Mouse (Mus musculus): ENCODE data around the gene Rhob.
"Not testable (repeated sequence)": the region's sequence is repeated elsewhere in the genome, so short reads cannot be mapped to it uniquely, and the experiment has no call there.

Gene Rhob

DNA sequence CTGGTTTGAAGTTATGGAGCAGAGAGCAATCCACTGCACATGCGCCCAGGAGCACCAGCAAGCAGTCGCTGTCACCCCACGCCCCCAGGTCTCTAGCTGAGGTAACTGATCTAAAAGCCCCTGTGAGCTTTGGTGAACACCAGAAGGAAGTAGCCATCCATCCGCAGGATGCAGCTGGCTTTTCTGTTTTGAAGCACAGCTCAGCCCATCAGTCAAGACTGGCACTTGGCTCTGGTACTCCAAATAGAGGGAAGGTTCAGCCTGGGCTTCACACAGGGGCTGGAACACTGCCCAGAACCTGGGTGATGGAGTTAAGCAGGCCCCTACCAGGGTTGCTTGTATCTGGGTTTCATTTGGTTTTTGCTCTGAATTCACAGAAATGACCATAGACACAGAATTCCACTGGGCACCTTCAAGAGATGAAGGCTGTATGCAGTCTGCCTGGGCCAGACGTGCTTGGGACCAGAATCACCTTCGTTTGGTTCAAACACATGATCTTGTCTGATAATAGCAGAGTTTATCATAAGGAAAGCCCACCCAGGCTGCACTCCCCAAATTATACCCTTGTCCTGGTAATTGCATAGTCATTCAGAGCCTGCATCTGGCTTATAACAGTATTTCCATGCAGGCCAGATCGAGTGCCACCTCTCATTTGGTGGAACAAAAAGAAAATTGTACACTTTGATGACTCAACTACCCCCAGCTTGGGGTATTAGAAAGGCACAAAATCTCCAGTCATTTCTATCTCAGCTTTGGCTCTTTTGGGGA is 27.0 kb downstream of the Rhob start:
- no peak for DNase-seq (ENCODE audit: low spot score in 2 of 2)

DNA sequence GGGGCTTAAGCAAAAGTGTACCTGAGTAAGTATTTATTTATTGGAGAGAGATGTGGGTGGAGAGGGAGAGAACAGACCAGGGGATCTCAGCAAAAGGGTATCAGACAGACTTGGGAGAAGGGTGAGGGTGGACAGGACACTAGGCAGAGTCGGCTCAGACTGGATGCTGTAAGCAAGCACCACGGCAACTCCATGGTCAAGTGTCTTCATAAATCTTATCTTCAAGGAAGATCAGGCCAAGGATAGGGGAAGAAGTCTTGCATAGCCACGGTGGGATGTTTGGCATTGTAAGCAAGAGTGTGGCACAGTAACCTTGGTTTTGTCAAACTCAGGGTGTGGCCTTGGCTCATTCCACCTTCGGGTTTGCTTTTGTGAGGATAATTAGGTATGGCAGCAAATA is 27.8 kb downstream of the Rhob start:
- DNase-seq (ENCODE audit: low spot score in 2 of 2), result no peak

DNA sequence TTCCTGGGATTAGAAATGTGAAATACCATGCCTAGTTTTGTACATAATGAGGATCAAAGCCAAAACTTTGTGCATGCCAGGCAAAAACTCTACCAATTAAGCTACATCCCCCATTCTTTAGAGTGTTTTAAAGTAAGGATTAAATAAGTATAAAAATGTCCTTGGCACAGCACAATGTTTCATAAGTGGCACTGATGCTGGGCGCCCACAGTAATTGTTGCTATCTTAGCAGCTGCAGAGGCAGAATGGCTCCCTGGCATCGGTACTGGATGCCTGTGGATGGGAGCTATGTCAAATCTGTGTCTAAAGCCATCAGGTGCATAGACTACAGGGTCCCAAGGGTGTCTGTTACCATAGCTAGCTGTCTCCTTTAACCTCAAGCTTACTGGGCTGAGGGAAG is 28.8 kb downstream of the Rhob start:
- DNase-seq (ENCODE audit: low spot score in 2 of 2), result no peak

DNA sequence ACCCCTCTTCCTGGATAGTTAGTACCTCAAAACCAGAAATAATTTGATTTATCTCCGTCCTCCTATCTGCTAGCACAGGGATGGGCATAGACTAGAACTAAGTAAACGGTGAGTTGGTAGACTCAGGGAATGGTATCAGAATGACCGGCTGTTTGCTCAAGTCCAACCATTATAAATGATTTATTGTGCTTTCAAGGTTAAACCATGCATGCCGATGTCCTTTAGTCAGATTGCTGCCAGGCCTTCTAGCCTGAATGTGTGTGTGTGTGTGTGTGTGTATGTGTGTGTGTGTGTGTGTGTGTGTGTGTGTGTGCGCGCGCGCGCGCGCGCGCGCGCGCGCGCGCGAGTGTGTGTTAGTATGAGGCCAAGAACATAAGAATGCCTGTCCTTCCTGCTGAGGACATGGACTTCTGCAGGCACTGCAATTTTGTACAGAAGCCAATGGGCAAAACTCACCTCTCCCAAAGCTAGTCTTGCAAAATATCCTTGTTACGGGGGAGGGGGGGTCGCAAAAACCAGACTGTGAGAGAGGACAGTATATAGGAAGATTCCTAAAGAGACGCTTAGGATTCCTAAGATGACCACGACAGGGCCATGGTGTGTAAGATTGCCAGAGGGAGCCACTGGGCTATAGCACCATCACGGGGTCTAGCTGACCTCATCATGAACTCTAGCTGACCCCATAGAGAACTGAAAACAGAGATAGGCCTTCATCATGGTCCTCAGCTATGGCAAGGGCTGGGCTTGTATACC is 29.9 kb downstream of the Rhob start:
- no peak for DNase-seq (ENCODE audit: low spot score in 2 of 2)

DNA sequence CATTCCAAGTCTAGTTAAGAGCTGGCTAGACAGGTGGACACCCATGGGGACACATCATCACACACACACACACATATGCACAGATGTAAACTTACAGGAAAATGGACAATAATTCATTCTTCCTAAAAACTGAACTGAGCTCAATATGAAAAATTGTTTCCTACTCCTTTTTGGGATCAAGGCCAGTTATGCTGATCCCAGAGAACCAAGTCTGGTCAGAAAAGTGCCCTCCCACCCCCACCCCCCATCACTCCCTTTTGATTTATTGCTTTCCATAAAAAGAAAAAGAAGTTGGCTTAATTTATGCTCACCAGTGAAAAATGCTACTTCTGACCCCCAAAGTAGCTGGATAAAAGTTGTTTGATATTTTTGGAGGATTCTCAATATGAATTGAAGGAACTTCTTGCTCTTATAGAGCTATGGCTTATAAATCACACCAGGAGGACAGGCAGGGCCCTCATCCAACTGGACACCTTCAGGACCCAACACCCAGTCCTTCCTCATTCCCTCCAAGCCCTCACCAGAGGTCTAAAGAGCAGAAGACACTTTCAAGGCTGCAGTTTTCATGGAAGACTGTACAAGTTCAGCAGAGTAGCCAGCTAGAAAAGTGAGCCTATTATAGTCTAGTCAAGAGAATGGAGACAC is 31.5 kb downstream of the Rhob start:
- DNase-seq (ENCODE audit: low spot score in 2 of 2), result no peak

DNA sequence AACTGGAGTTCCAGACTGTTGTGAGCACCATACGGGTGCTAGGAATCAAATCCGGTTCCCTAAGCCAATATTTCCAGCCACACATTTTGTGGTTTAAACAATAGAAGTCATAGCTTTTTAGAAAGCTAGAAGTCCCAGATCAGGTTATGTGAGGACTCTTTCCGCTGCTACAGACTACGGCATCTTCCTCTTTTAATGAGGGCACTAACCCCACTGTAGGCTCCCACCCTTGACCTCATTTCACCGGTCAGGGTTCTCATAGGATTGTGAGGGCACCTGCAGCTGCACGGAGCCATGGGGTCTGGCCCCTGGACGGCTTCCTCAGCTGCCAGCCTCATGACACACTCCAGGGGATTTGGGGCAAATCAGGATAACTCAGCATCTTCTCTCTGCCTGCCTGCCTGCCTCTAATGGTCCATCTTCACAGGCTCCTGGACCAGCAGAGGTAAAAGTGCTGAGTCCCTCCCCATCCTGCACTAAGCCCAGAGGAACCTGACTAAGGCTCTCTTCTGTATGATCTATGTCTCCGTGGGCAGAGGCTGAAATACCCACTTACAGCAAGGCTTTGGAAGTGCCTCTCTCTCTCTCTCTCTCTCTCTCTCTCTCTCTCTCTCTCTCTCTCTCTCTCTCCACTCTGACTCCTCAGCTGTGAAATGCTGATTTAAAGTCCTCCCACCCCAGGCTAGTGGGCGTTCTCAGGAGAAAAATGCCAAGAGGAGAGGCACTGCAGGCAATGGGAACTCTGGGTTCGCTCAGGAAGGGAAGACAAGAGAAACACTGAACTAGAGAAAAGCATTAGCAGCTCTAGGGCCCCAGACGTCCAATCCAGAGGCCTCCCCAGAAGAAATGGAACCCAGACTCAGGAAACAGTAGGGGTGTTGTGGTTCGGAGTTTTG is 32.5 kb downstream of the Rhob start:
- DNase-seq (ENCODE audit: low spot score in 2 of 2), result no peak

DNA sequence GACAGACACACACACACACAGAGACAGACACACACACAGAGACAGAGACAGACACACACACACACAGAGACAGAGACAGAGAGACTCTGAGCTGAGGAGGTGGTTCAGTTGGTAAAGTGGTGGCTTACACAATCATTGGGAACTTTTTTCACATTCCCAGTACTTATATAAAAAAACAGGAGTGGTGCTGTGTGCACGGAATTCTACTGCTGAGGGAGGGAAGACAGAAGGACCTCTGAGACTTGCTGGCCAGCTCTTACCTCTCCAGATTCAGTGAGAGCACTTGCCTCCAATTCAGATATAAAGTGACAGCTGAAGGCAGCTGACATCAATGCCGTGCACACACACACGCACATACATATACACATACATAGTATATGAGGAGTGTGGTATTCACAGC is 34.1 kb downstream of the Rhob start:
- no peak for DNase-seq (ENCODE audit: low spot score in 2 of 2)

DNA sequence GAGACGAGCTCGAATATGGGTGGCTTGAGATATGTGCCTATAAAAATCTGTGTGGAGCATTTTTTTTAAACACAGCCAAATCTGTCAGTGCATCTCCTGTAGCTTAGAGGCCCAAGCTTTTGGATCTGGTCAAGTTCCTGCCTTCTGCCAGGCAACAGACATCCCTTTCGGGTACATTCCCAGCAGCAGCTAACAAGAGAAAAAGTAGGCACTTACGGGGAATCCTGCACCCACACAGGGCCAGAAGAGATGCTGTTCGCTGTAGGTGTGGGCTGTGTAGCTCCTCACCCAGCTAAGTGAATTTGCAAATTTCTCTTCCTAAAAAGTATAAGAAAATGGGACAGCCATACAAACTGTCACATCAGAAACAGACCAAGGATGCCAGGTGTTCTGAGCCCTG is 34.8 kb downstream of the Rhob start:
- DNase-seq (ENCODE audit: low spot score in 2 of 2), result no peak

DNA sequence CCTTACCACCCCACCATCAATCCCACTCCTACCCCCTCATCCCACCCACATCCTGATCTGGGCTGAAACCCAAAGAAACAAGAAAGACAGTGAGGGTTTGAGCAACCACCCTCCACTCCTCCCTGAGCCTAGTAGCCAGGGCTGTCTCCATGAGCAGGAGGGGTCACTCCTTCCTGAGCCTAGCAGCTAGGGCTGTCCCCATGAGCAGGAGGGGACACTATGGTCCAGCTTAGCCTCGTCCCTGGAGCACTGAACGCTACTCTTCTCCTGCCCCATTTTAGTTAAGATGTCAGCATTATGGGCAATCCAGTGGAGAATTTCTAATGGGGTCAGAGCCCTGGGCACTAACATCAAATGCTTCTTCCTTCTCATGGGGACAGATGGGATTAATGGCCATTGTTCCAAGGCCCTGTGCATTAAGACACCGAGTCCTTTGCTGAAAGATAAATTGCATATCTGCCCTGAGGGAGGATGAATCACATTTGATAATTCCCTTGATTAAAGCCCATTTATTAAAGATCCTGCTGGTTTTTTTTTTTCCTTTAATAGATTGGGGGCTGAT is 36.1 kb downstream of the Rhob start:
- no peak for DNase-seq (ENCODE audit: low spot score in 2 of 2)

DNA sequence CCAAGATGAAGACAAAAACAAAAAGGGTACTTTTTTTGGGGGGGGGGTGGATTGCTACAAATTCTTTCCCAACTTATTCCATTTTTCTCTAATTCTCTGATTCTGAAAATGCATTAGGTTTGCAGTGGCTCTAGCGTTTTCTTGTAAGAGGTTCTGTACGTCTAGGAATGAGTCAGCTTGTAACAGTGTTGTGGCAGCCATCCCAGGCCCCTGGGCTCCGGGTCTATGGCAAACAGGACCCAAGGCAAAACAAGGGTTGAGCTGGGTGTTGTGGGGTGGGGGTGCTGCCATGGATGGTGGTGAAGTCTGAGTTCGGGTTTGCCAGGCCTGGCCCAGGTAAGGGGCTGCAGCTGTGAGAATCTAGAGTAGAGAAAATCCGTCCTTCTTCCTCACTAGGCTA is 37.3 kb downstream of the Rhob start:
- DNase-seq (ENCODE audit: low spot score in 2 of 2), result no peak

DNA sequence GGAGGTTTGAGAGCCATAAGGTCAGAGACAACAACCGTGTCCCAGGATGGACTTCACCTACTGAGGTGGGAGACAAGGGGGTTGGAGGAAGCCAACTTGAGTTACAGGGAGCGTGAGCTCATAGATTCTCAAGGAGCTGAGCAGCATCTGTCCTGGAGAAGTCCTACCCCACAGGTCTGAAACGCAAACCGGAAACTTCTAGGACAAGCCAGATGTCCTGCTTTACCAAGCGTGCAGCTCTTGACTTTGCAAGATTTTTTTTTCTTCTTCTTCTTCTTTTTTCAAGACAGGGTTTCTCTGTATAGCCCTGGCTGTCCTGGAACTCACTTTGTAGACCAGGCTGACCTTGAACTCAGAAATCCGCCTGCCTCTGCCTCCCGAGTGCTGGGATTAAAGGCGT is 38.2 kb downstream of the Rhob start:
- DNase-seq (ENCODE audit: low spot score in 2 of 2), result not testable (repeated sequence)

DNA sequence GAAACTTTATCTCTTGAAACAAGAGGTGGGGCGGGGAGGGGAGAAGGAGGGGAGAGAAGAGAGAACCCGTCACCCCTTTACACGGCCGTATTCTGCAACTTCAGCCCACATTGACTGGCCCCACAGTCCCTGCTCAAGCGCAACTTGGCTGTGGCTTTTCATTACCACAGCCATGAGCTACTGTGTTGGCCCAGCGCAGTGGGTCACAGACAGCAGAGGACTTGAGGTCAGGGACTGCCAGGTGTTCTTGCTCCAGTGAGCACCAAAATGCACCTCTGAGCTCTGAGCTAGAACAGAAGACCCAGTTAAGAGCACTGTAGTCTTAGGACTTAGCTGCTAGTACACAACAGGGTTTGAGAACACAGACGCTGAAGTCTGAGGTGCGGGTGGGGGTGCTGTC is 41.4 kb downstream of the Rhob start:
- no peak for DNase-seq (ENCODE audit: low spot score in 2 of 2)

DNA sequence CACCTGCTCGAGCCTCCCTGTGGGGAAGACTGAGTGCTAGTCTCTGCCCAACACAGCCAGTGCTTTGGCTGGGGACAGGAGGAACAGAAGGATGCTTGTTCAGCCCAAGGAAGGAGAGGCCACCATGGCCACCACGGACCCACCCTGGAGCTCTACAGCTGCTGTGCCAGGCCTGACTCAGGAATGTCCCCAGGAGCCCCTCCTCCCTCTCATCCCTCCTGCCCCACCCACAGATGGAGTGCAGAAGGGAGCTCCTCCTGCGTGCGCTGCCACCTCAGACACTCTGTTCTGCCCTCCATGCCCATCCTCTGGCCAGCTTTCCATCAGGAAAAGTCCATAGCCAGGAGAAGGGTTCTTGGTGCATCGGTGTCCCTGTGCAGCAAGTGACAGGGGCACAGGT is 42.8 kb downstream of the Rhob start:
- no peak for DNase-seq (ENCODE audit: low spot score in 2 of 2)

DNA sequence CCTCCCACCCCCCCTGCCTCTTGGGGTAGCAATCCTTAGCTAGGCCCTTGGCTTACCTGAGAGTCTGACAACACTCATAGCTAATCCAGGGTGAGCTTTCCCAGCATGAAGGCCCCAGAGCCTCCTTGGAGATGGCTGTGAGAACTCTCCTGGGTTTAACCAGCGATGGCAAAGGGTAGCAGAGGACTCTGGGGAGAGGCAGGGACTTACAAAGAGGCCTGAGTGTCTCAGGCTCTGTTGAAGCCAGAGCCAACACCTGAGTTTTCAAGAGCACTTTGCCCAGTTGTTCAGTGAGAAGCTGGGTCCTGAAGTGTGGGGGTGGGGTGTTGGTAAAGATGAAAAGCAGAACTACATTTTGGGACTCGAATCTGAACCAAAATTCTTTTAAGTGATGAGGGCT is 44.8 kb downstream of the Rhob start:
- no peak for DNase-seq (ENCODE audit: low spot score in 2 of 2)

DNA sequence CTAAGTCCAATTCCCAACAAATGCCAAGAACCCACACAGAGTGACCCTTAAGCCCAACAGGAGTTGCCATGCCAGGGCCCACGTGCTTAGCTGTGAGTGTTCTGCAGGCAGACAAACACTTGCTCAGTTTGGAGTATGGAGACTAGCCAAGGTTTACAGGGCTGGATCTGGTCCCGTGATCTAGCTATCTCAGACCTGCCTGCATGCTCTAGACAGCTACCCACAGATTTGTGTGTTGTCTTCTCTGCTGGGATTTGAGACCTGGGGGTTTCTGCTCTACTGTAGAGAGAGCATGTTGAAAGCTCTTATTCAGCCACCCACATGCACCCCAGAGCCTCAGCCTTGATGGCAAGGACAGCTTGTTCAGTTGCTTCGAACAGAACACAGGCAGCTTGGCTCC is 45.3 kb downstream of the Rhob start:
- no peak for DNase-seq (ENCODE audit: low spot score in 2 of 2)

DNA sequence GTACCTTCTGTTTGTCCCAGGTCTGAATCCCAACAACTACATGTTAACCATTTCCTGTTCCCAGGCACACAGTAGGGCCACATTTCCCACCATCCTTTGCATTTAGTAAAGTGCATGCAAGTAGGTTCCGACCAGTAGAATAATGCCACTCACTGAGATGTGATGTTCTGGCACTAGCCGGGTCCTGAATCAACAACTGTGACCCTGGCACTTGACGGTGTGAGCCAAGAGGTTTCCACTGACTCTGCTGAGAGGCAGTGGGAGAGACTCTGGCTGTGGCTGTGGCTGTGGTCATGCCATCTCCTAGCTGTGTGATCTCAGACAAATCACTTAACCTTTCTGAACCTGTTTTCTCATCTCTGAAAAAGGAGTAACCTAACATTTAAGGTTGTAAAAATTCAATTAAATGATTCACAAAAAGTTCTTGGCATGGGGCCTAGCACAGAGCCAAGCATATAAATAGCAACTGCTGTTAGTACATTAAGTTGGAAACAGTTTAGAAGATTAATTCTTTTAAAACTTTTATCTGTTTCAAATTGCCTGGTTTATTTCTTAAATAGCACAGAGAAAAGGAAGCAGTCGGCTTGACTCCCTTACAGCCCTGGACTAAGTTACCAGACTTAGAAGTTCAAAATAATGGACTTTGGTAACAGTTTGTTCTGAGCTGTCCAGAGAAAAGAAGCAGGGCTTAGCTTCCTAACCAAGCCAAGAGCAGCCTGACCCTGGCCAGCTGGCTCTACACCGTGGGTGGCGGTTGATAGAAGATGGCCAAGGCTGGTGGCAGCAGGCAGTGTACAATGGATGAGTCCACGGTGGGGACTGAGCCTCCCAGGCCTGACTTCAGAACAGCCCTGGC is 46.8 kb downstream of the Rhob start:
- no peak for DNase-seq (ENCODE audit: low spot score in 2 of 2)

DNA sequence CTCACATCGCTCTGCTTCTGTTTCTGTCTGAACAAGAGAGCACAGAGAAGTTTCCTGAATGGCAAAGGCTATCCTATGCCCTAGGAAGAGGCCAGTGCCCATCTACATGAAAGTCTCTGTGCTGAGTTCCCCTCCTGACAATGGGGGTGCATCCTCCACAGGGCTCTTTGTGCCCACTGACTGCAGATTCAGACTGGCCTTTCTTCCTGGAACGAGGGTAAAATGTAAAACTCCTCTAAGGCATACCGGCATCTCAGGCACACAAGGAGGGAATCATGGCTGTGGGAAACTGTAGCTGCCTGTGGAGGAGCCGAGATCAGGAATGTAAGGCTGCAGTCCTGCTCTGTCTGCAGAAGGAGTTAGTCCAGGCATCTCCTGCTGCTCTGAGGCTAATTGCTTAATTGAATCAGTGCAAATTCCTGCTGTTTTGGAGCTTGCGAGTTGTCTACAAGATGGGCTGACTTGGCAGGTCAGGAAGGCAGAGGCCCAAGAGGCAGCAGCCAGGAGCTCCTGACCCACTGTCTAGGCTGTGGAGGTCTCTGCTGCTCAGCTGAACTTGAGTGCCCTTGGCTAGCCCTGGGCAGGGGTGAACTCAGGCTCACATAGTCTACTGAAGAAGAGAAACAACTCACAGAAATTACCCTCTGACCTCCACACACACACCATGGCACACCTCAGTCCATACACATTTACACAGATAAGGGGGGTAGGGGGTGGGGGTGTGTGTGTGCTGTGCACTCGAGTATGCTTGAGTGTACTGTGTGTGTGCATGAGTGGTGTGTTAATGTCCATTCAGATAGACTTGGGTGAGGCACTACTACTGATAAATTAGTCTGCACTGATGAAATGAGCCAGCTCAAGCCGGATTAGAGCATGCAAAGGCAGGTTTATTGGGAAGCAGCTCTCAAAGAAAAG is 48.0 kb downstream of the Rhob start:
- no peak for DNase-seq (ENCODE audit: low spot score in 2 of 2)

DNA sequence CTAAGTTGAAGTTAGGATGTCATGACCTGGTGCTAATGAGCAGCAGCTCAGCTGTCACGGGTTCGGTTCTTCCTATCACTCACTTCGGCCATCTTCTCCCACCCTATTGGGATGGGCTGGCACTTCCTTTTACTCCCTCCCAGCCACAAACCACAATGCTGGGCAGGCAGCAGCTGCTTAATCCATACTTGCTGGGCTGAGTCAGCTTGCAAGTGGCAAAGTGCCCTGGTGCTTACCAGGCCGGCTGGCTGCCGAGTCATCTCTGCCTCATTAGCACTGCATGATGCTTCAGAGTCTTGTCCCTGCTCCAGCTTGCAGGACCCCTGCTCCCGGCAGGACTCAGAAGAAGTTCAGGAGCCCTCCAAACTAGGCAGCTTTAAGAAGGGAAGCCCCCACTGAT is 49.2 kb downstream of the Rhob start:
- no peak for DNase-seq (ENCODE audit: low spot score in 2 of 2)

DNA sequence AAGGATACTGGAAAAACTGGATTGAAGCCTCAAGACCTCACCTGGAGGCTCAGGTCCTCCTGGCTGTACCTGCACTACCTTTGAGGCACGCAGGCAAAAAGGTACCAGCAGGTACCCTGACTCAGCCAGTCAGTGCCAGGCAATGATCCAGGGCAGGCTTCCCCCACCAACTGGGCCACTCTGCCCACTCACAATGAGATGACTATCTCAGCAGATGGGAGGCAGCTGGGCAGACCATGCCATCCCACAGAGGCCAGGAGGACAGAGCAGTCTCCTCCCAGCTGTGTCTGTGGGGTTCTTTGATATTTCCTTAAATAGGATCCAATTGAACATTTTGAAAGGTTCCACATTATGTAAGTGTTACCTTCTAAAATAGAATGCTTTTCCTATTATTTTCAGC is 49.8 kb downstream of the Rhob start:
- DNase-seq (ENCODE audit: low spot score in 2 of 2), result no peak

All from spleen, postnatal 36 days (tissue).